Mouse (Mus musculus) cortical plate, adult 2 months (tissue): ENCODE data around the gene Stat2.
"Not testable (repeated sequence)": the region's sequence is repeated elsewhere in the genome, so short reads cannot be mapped to it uniquely, and the experiment has no call there.

Experiments
- CTCF ChIP-seq: fragments of 200-500 bp; IDR thresholded peaks from 2 replicates; pipeline ENCODE4 v1.5.1; 2011; ENCODE audit warnings: mild to moderate bottlenecking, control low read depth, low read length; ENCODE audit not compliant: insufficient read depth; ENCODE audit errors: extremely low read depth
- POLR2A ChIP-seq: fragments of 200-500 bp; IDR thresholded peaks from 2 replicates; pipeline ENCODE4 v1.6.1; 2011; ENCODE audit warnings: mild to moderate bottlenecking, low read length, control low read depth; ENCODE audit not compliant: insufficient read depth; ENCODE audit errors: extremely low read depth

DNA sequence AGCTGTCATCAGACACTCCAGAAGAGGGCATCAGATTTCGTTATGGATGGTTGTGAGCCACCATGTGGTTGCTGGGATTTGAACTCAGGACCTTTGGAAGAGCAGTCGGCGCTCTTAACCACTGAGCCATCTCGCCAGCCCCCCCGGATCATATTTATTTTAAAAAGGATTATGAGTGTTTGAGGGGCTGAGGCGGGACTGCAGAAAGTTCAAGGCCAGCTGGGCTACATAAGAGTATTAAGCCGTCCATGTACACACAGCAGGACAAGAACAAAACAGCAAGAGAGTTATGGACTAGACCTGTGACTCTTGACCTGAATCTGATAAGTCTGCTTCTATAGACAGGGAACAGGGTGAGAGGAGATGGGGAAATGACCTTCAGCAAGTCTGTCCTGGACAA, 10.0 kb upstream of the Stat2 start:
- TF ChIP-seq POLR2A, CTCF: not testable (repeated sequence)
